Mouse (Mus musculus): ENCODE data around the gene Ttc26. TPM values are rescaled to one million over a fixed set of nuclear protein-coding genes. Genes with fewer than 3 reads are reported as not detected.
A peak's percentile ranks its signal among the peaks of the same experiment; 100 is the strongest.
"Not testable (repeated sequence)": the region's sequence is repeated elsewhere in the genome, so short reads cannot be mapped to it uniquely, and the experiment has no call there.

The Ttc26 gene
- polyA plus RNA-seq, 1 experiment from 2014 or later = 5.8 TPM

- Histone ChIP-seq H3K4me2 (no peak overlapping the region), H3K27me3 (replicated peaks) (peaks cover 4% of the 10 kb centered on the region), H3K27ac (no peak overlapping the region), H3K36me3 (no peaks in the 10 kb centered on the region), H3K4me1 (peaks cover 5% of the 10 kb centered on the region; the same call in 1 of the 2 replicates), H3K9ac (no peak overlapping the region), H3K4me3 (replicated peaks) (no peak overlapping the region), H3K9me3 (no peaks in the 10 kb centered on the region)
- WGBS = 71% methylated on average over 5 of the region's 5 CpGs
- no peak for ATAC-seq (ENCODE audit: insufficient read depth, low FRiP score, low read depth)
Observed at GRCm38 (mm10) chr6:38357603-38358252, 23.5 kb upstream of the Ttc26 start.

- Histone ChIP-seq H3K4me3 (replicated peaks) (no peak overlapping the region), H3K4me2 (no peak overlapping the region), H3K9ac (no peak overlapping the region), H3K36me3 (no peaks in the 10 kb centered on the region), H3K27me3 (replicated peaks) (peaks cover 3% of the 10 kb centered on the region; the same call in 1 of the 2 replicates), H3K4me1 (0 out of 2 replicates have a peak, but pooled peaks cover 5% of the 10 kb centered on the region), H3K9me3 (no peaks in the 10 kb centered on the region), H3K27ac (no peak overlapping the region)
- 57% methylated on average over 8 of the region's 8 CpGs for WGBS
- no peak for ATAC-seq (ENCODE audit: insufficient read depth, low FRiP score, low read depth)
Observed at GRCm38 (mm10) chr6:38358253-38359027, 22.8 kb upstream of the Ttc26 start.

GRCm38 (mm10) chr6:38359044-38359735 is 22.1 kb upstream of the Ttc26 start:
- not testable (repeated sequence) for H3K9ac ChIP-seq; H3K27me3 ChIP-seq (replicated peaks); H3K4me1 ChIP-seq; H3K4me2 ChIP-seq; ATAC-seq (ENCODE audit: insufficient read depth, low FRiP score, low read depth); H3K4me3 ChIP-seq (replicated peaks); H3K36me3 ChIP-seq; H3K27ac ChIP-seq; H3K9me3 ChIP-seq
- WGBS = 90% methylated on average over 11 of the region's 11 CpGs

- 0 out of 2 replicates have a peak, but pooled peaks cover 5% of the 10 kb centered on the region for H3K4me1 ChIP-seq
- ATAC-seq (ENCODE audit: insufficient read depth, low FRiP score, low read depth) = peak; percentile 65; the same call in 1 of the 2 replicates
- H3K4me3 ChIP-seq (replicated peaks) = no peak overlapping the region
Observed at GRCm38 (mm10) chr6:38359736-38360499, 21.4 kb upstream of the Ttc26 start.

GRCm38 (mm10) chr6:38361065-38361464 is 20.2 kb upstream of the Ttc26 start:
- no peak overlapping the region for H3K27ac ChIP-seq
- no peak for ATAC-seq (ENCODE audit: insufficient read depth, low FRiP score, low read depth)
- 69% methylated on average over 4 of the region's 4 CpGs for WGBS
- no peak overlapping the region for H3K4me3 ChIP-seq (replicated peaks)
- H3K9ac ChIP-seq = no peak overlapping the region
- H3K36me3 ChIP-seq = no peaks in the 10 kb centered on the region
- H3K4me1 ChIP-seq = no peaks in the 10 kb centered on the region
- H3K9me3 ChIP-seq = no peaks in the 10 kb centered on the region
- H3K27me3 ChIP-seq (replicated peaks) = no peaks in the 10 kb centered on the region
- H3K4me2 ChIP-seq = no peak overlapping the region

More at GRCm38 (mm10) chr6:38359736-38360499, 21.4 kb upstream of the Ttc26 start:
- H3K27me3 ChIP-seq (replicated peaks) = peaks cover 3% of the 10 kb centered on the region; the same call in 1 of the 2 replicates
- 80% methylated on average over 12 of the region's 12 CpGs for WGBS
- H3K36me3 ChIP-seq = no peaks in the 10 kb centered on the region
- H3K9ac ChIP-seq = no peak overlapping the region
- no peaks in the 10 kb centered on the region for H3K9me3 ChIP-seq
- no peak overlapping the region for H3K4me2 ChIP-seq
- H3K27ac ChIP-seq = no peak overlapping the region

GRCm38 (mm10) chr6:38361937-38362336 is 19.3 kb upstream of the Ttc26 start:
- H3K27ac ChIP-seq = no peak overlapping the region
- no peaks in the 10 kb centered on the region for H3K27me3 ChIP-seq (replicated peaks)
- H3K9ac ChIP-seq = no peak overlapping the region
- H3K4me3 ChIP-seq (replicated peaks) = no peak overlapping the region
- H3K4me1 ChIP-seq = no peaks in the 10 kb centered on the region
- H3K36me3 ChIP-seq = no peaks in the 10 kb centered on the region
- H3K4me2 ChIP-seq = no peak overlapping the region
- no peak for ATAC-seq (ENCODE audit: insufficient read depth, low FRiP score, low read depth)
- 37% methylated on average over 1 of the region's 1 CpGs for WGBS
- H3K9me3 ChIP-seq = no peaks in the 10 kb centered on the region

- 63% methylated on average over 4 of the region's 4 CpGs for WGBS
Observed at GRCm38 (mm10) chr6:38363370-38363769, 17.9 kb upstream of the Ttc26 start.

GRCm38 (mm10) chr6:38364121-38364520 is 17.1 kb upstream of the Ttc26 start:
- H3K27ac ChIP-seq = no peak overlapping the region
- H3K36me3 ChIP-seq = no peaks in the 10 kb centered on the region
- H3K9me3 ChIP-seq = no peaks in the 10 kb centered on the region
- no peak overlapping the region for H3K4me3 ChIP-seq (replicated peaks)
- H3K4me1 ChIP-seq = no peaks in the 10 kb centered on the region
- no peak for ATAC-seq (ENCODE audit: insufficient read depth, low FRiP score, low read depth)
- no peaks in the 10 kb centered on the region for H3K27me3 ChIP-seq (replicated peaks)
- no peak overlapping the region for H3K4me2 ChIP-seq
- no peak overlapping the region for H3K9ac ChIP-seq

More at GRCm38 (mm10) chr6:38363370-38363769, 17.9 kb upstream of the Ttc26 start:
- ATAC-seq (ENCODE audit: insufficient read depth, low FRiP score, low read depth) = no peak
- H3K9me3 ChIP-seq = no peaks in the 10 kb centered on the region
- no peaks in the 10 kb centered on the region for H3K4me1 ChIP-seq
- H3K27ac ChIP-seq = no peak overlapping the region
- no peak overlapping the region for H3K4me2 ChIP-seq
- H3K4me3 ChIP-seq (replicated peaks) = no peak overlapping the region
- no peaks in the 10 kb centered on the region for H3K27me3 ChIP-seq (replicated peaks)
- H3K9ac ChIP-seq = no peak overlapping the region
- H3K36me3 ChIP-seq = no peaks in the 10 kb centered on the region

- ATAC-seq (ENCODE audit: insufficient read depth, low FRiP score, low read depth) = no peak
- Histone ChIP-seq H3K4me1 (no peaks in the 10 kb centered on the region), H3K4me3 (replicated peaks) (no peak overlapping the region), H3K9ac (no peak overlapping the region), H3K4me2 (no peak overlapping the region), H3K27me3 (replicated peaks) (no peaks in the 10 kb centered on the region), H3K27ac (no peak overlapping the region), H3K36me3 (no peaks in the 10 kb centered on the region), H3K9me3 (no peaks in the 10 kb centered on the region)
- WGBS = 73% methylated on average over 3 of the region's 3 CpGs
Observed at GRCm38 (mm10) chr6:38369945-38370344, 11.3 kb upstream of the Ttc26 start.

GRCm38 (mm10) chr6:38374271-38374670 is 7.0 kb upstream of the Ttc26 start:
- H3K36me3 ChIP-seq = no peaks in the 10 kb centered on the region
- no peaks in the 10 kb centered on the region for H3K4me1 ChIP-seq
- no peak for ATAC-seq (ENCODE audit: insufficient read depth, low FRiP score, low read depth)
- no peaks in the 10 kb centered on the region for H3K9me3 ChIP-seq
- no peak overlapping the region for H3K4me3 ChIP-seq (replicated peaks)
- WGBS = 57% methylated on average over 1 of the region's 1 CpGs
- no peak overlapping the region for H3K9ac ChIP-seq
- H3K4me2 ChIP-seq = no peak overlapping the region
- H3K27ac ChIP-seq = no peak overlapping the region
- no peaks in the 10 kb centered on the region for H3K27me3 ChIP-seq (replicated peaks)

GRCm38 (mm10) chr6:38380764-38381128 is 523 bp upstream of the Ttc26 start:
- H3K27me3 ChIP-seq (replicated peaks) = no peaks in the 10 kb centered on the region
- H3K4me2 ChIP-seq = peak overlapping the region; percentile 83
- no peaks in the 10 kb centered on the region for H3K9me3 ChIP-seq
- peaks cover 6% of the 10 kb centered on the region; the same call in 1 of the 2 replicates for H3K4me1 ChIP-seq
- ATAC-seq (ENCODE audit: insufficient read depth, low FRiP score, low read depth) = no peak
- WGBS = 4% methylated on average over 4 of the region's 4 CpGs
- no peaks in the 10 kb centered on the region; the same call in 1 of the 2 replicates for H3K36me3 ChIP-seq
- H3K27ac ChIP-seq = peak overlapping the region; percentile 31; the same call in 1 of the 2 replicates
- H3K4me3 ChIP-seq (replicated peaks) = peak overlapping the region; percentile 74
- H3K9ac ChIP-seq = peak overlapping the region; percentile 41; the same call in 1 of the 2 replicates
